Mouse (Mus musculus): ENCODE measurements around the gene Rbpjl. TPM values are rescaled to one million over a fixed set of nuclear protein-coding genes. Genes with fewer than 3 reads are reported as not detected.
A peak's percentile ranks its signal among the peaks of the same experiment; 100 is the strongest.

The Rbpjl gene
- polyA plus RNA-seq, 1 experiment from 2014 or later = 0.15 TPM

- H3K36me3 ChIP-seq (ENCODE audit: control insufficient read depth, insufficient read depth, low read length) = no peaks in the 10 kb centered on the region
- no peak overlapping the region for H3K4me3 ChIP-seq (ENCODE audit: low read length)
- H3K9ac ChIP-seq (ENCODE audit: low read depth, low read length) = no peak overlapping the region
- no peak for ATAC-seq
- peaks cover 13% of the 10 kb centered on the region for H3K27me3 ChIP-seq (replicated peaks; ENCODE audit: control insufficient read depth, insufficient read depth, low read length)
- 77% methylated on average over 8 of the region's 8 CpGs for WGBS
- peaks cover 17% of the 10 kb centered on the region for H3K4me1 ChIP-seq (ENCODE audit: control insufficient read depth, insufficient read depth, low read depth, low read length)
- H3K9me3 ChIP-seq (ENCODE audit: control insufficient read depth, low read length) = no peaks in the 10 kb centered on the region
- H3K4me2 ChIP-seq (ENCODE audit: low read length) = no peak overlapping the region
- no peak overlapping the region for H3K27ac ChIP-seq (ENCODE audit: low read depth, low read length)
Measured at GRCm38 (mm10) chr2:164438257-164438656, 35.3 kb downstream of the Rbpjl start.

DNA sequence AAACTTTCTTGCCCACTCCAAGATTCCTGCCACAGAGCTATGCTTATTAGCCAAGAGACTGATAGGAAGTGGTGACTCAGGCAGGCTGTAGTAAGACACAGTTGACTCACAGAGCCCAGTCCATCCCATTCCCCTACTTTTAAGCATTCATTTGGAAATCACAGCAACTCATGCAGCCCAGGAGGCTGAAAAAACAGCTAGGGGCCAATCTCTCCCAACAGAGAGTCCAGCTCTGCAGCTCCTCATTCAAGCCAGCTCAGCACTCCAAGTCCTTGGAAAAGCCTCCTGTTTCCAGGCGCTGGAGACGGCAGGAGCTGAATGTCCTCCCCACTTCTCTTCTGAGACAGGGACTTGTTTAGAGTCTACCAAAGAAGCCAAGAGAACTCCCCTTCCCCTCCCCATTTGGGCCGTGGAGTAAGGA lies 36.1 kb downstream of the Rbpjl start:
- no peak overlapping the region for H3K27ac ChIP-seq (ENCODE audit: low read depth, low read length)
- no peak overlapping the region for H3K4me3 ChIP-seq (ENCODE audit: low read length)
- no peaks in the 10 kb centered on the region for H3K36me3 ChIP-seq (ENCODE audit: control insufficient read depth, insufficient read depth, low read length)
- H3K9ac ChIP-seq (ENCODE audit: low read depth, low read length) = no peak overlapping the region
- no peaks in the 10 kb centered on the region for H3K9me3 ChIP-seq (ENCODE audit: control insufficient read depth, low read length)
- H3K4me2 ChIP-seq (ENCODE audit: low read length) = no peak overlapping the region
- no peak for ATAC-seq
- peaks cover 21% of the 10 kb centered on the region for H3K4me1 ChIP-seq (ENCODE audit: control insufficient read depth, insufficient read depth, low read depth, low read length)
- 73% methylated on average over 3 of the region's 3 CpGs for WGBS
- peaks cover 13% of the 10 kb centered on the region for H3K27me3 ChIP-seq (replicated peaks; ENCODE audit: control insufficient read depth, insufficient read depth, low read length)

- Histone ChIP-seq H3K27me3 (replicated peaks; ENCODE audit: control insufficient read depth, insufficient read depth, low read length) (peaks cover 13% of the 10 kb centered on the region), H3K4me3 (ENCODE audit: low read length) (no peak overlapping the region), H3K4me2 (ENCODE audit: low read length) (no peak overlapping the region), H3K9me3 (ENCODE audit: control insufficient read depth, low read length) (no peaks in the 10 kb centered on the region), H3K4me1 (ENCODE audit: control insufficient read depth, insufficient read depth, low read depth, low read length) (peaks cover 21% of the 10 kb centered on the region), H3K36me3 (ENCODE audit: control insufficient read depth, insufficient read depth, low read length) (no peaks in the 10 kb centered on the region), H3K27ac (ENCODE audit: low read depth, low read length) (no peak overlapping the region), H3K9ac (ENCODE audit: low read depth, low read length) (no peak overlapping the region)
- ATAC-seq = no peak
- WGBS = 83% methylated on average over 5 of the region's 5 CpGs
Measured at GRCm38 (mm10) chr2:164440314-164440713, 37.4 kb downstream of the Rbpjl start.

DNA sequence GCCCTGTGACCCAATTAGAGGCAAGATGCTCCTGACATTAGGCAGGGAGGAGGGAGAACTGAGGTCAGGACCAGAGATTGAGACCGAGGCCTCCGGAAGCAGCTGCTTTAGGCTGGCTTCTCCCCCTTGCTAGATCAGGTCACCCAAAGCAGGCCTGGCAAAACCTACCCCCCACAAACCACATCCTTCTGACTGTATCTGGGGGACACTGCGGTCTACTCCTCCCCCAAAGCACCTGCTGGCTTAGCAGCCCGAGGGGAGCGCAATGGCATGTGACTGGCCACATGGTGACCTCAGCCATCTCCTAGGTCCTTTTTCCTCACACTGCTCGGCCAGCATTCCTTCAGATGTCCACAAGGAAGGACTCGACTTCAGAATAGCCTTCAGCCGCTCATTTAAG lies 38.2 kb downstream of the Rbpjl start:
- no peak overlapping the region for H3K9ac ChIP-seq (ENCODE audit: low read depth, low read length)
- H3K36me3 ChIP-seq (ENCODE audit: control insufficient read depth, insufficient read depth, low read length) = no peaks in the 10 kb centered on the region
- ATAC-seq = no peak
- 34% methylated on average over 8 of the region's 8 CpGs for WGBS
- no peaks in the 10 kb centered on the region for H3K9me3 ChIP-seq (ENCODE audit: control insufficient read depth, low read length)
- peaks cover 13% of the 10 kb centered on the region for H3K27me3 ChIP-seq (replicated peaks; ENCODE audit: control insufficient read depth, insufficient read depth, low read length)
- H3K27ac ChIP-seq (ENCODE audit: low read depth, low read length) = no peak overlapping the region
- H3K4me1 ChIP-seq (ENCODE audit: control insufficient read depth, insufficient read depth, low read depth, low read length) = peaks cover 21% of the 10 kb centered on the region
- peak overlapping the region; percentile 28; the same call in 1 of the 2 replicates for H3K4me2 ChIP-seq (ENCODE audit: low read length)
- H3K4me3 ChIP-seq (ENCODE audit: low read length) = no peak overlapping the region

- Histone ChIP-seq H3K4me3 (ENCODE audit: low read length) (no peak overlapping the region; the same call in 1 of the 2 replicates), H3K9ac (ENCODE audit: low read depth, low read length) (peak overlapping the region; percentile 27; the same call in 1 of the 2 replicates)
Measured at GRCm38 (mm10) chr2:164441731-164442130, 38.8 kb downstream of the Rbpjl start.

GRCm38 (mm10) chr2:164442315-164443050 lies 39.5 kb downstream of the Rbpjl start:
- H3K27ac ChIP-seq (ENCODE audit: low read depth, low read length) = no peak overlapping the region; the same call in 1 of the 2 replicates
- H3K4me3 ChIP-seq (ENCODE audit: low read length) = peak overlapping the region; percentile 55
- peaks cover 13% of the 10 kb centered on the region for H3K27me3 ChIP-seq (replicated peaks; ENCODE audit: control insufficient read depth, insufficient read depth, low read length)
- H3K9ac ChIP-seq (ENCODE audit: low read depth, low read length) = peak overlapping the region; percentile 68
- H3K4me2 ChIP-seq (ENCODE audit: low read length) = peak overlapping the region; percentile 95
- H3K4me1 ChIP-seq (ENCODE audit: control insufficient read depth, insufficient read depth, low read depth, low read length) = peaks cover 21% of the 10 kb centered on the region
- ATAC-seq = peak; percentile 41
- no peaks in the 10 kb centered on the region for H3K9me3 ChIP-seq (ENCODE audit: control insufficient read depth, low read length)
- 3% methylated on average over 29 of the region's 29 CpGs for WGBS
- no peaks in the 10 kb centered on the region for H3K36me3 ChIP-seq (ENCODE audit: control insufficient read depth, insufficient read depth, low read length)

More at GRCm38 (mm10) chr2:164441731-164442130, 38.8 kb downstream of the Rbpjl start:
- H3K4me1 ChIP-seq (ENCODE audit: control insufficient read depth, insufficient read depth, low read depth, low read length) = peaks cover 21% of the 10 kb centered on the region
- no peaks in the 10 kb centered on the region for H3K9me3 ChIP-seq (ENCODE audit: control insufficient read depth, low read length)
- H3K27me3 ChIP-seq (replicated peaks; ENCODE audit: control insufficient read depth, insufficient read depth, low read length) = peaks cover 13% of the 10 kb centered on the region
- no peak for ATAC-seq
- no peaks in the 10 kb centered on the region for H3K36me3 ChIP-seq (ENCODE audit: control insufficient read depth, insufficient read depth, low read length)
- H3K4me2 ChIP-seq (ENCODE audit: low read length) = peak overlapping the region; percentile 95
- H3K27ac ChIP-seq (ENCODE audit: low read depth, low read length) = no peak overlapping the region
- 29% methylated on average over 7 of the region's 7 CpGs for WGBS

- Histone ChIP-seq H3K9me3 (ENCODE audit: control insufficient read depth, low read length) (no peaks in the 10 kb centered on the region), H3K27me3 (replicated peaks; ENCODE audit: control insufficient read depth, insufficient read depth, low read length) (peaks cover 13% of the 10 kb centered on the region), H3K27ac (ENCODE audit: low read depth, low read length) (no peak overlapping the region; the same call in 1 of the 2 replicates), H3K9ac (ENCODE audit: low read depth, low read length) (peak overlapping the region; percentile 68), H3K36me3 (ENCODE audit: control insufficient read depth, insufficient read depth, low read length) (no peaks in the 10 kb centered on the region), H3K4me3 (ENCODE audit: low read length) (peak overlapping the region; percentile 55), H3K4me2 (ENCODE audit: low read length) (peak overlapping the region; percentile 95), H3K4me1 (ENCODE audit: control insufficient read depth, insufficient read depth, low read depth, low read length) (peaks cover 21% of the 10 kb centered on the region)
- WGBS = 0% methylated on average over 20 of the region's 26 CpGs
- peak; percentile 92 for ATAC-seq
Measured at GRCm38 (mm10) chr2:164443051-164443437, 40.1 kb downstream of the Rbpjl start.

DNA sequence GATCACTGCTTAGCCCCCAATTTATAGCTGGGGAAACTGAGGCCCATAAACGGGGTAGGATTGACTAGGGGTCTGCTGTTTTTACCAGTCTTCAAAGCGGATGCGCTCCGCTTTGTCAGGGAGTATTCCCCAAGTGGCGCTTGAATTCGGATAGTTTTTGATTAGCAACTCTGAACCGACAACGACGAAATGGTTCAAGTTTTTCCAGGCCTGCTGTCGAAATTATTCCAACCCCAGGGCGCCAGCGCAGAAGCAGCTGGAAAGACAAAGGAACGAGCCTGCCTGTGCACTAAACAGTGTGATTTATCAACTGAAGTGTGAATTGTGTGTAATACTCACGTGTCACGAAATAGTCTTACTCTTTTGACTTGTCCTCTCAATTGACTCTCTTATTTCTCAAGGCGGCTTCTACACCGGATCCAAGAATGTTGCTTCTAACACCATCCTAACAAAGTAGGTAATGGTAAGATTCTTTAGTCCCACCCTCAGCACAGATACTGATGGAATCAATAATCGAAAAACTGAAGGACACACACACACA lies 40.6 kb downstream of the Rbpjl start, which contains the start of gene Sdc4:
TSS of gene Sdc4 (minus strand) at position 428 of the 541 bp plus-strand sequence.
- Histone ChIP-seq H3K9ac (ENCODE audit: low read depth, low read length) (peak within 1 kb of the TSS; percentile 68), H3K9me3 (ENCODE audit: control insufficient read depth, low read length) (no peaks in the 10 kb centered on the region), H3K27ac (ENCODE audit: low read depth, low read length) (no peak within 1 kb of the TSS; the same call in 1 of the 2 replicates), H3K4me1 (ENCODE audit: control insufficient read depth, insufficient read depth, low read depth, low read length) (peaks cover 21% of the 10 kb centered on the region), H3K36me3 (ENCODE audit: control insufficient read depth, insufficient read depth, low read length) (no peaks in the 10 kb centered on the region), H3K27me3 (replicated peaks; ENCODE audit: control insufficient read depth, insufficient read depth, low read length) (peaks cover 13% of the 10 kb centered on the region), H3K4me2 (ENCODE audit: low read length) (peak within 1 kb of the TSS; percentile 95), H3K4me3 (ENCODE audit: low read length) (peak within 1 kb of the TSS; percentile 55)
- 0 out of 2 replicates have a peak, but pooled peaks have one; percentile 6 for ATAC-seq
- 6% methylated on average over 18 of the region's 18 CpGs for WGBS

DNA sequence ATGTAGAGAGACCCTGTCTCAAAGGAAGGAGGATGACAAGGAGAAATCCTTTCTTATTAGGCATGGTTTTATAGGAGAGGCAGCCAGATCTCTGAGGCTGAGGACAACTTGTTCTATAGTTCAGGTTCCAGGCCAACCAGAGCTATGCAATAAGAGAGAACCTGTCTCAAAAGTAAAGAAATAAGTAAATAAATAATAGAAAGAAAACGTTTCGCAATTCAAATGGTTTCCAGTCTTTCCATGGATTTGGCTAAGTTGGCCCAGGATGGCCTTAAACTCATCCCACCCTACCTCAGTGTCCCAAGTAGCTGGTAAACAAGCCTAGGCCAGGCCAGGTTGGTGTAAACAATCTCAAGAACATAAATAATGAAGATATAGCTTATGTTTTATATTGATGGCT lies 41.8 kb downstream of the Rbpjl start:
- ATAC-seq = no peak
- Histone ChIP-seq H3K9me3 (ENCODE audit: control insufficient read depth, low read length) (no peaks in the 10 kb centered on the region), H3K4me1 (ENCODE audit: control insufficient read depth, insufficient read depth, low read depth, low read length) (peaks cover 21% of the 10 kb centered on the region), H3K36me3 (ENCODE audit: control insufficient read depth, insufficient read depth, low read length) (no peaks in the 10 kb centered on the region), H3K9ac (ENCODE audit: low read depth, low read length) (no peak overlapping the region), H3K4me2 (ENCODE audit: low read length) (no peak overlapping the region), H3K27ac (ENCODE audit: low read depth, low read length) (no peak overlapping the region), H3K4me3 (ENCODE audit: low read length) (no peak overlapping the region), H3K27me3 (replicated peaks; ENCODE audit: control insufficient read depth, insufficient read depth, low read length) (peaks cover 13% of the 10 kb centered on the region)
- 80% methylated on average over 2 of the region's 2 CpGs for WGBS
